Mouse (Mus musculus) lung, adult 2 months (tissue): ENCODE results near the gene Slc11a1.

ENCODE experiments used
- CTCF ChIP-seq: fragments of 200-500 bp; IDR thresholded peaks from 2 replicates; pipeline ENCODE4 v1.5.1; 2011; ENCODE audit warnings: mild to moderate bottlenecking, low read length, control low read depth; ENCODE audit not compliant: insufficient read depth
- POLR2A ChIP-seq: fragments of 200-500 bp; IDR thresholded peaks from 2 replicates; pipeline ENCODE4 v1.6.1; 2011; ENCODE audit warnings: low read depth, mild to moderate bottlenecking, control low read depth, low read length, borderline replicate concordance; ENCODE audit errors: extremely low read depth

- TF ChIP-seq CTCF (no peak), POLR2A (no peak)
Observed at GRCm38 (mm10) chr1:74393010-74393409, 18.0 kb downstream of the Slc11a1 start.
